Mouse (Mus musculus) heart, postnatal 25 days (tissue): Measurements from ENCODE around the gene Sc5d. TPM values are rescaled to one million over a fixed set of nuclear protein-coding genes. Genes with fewer than 3 reads are reported as not detected.

Source experiments
- DNase-seq: peaks from one replicate; pipeline ENCODE4 v3.0.0; 2022; ENCODE audit warnings: low spot score
- intact Hi-C: fragments of 180-260 bp; cut with DNase I; formaldehyde crosslinking; loops from one replicate; pipeline ENCODE4 v1.15.1; 2025
- total RNA-seq, 2 experiments: library from RNA; stranded (reverse); gene quantifications; 2 replicates each; pipeline ENCODE4 v1.2.3; 2021

Sc5d gene
- total RNA-seq, 2 experiments from 2014 or later = 14.7 to 14.9 TPM

- intact Hi-C loops = no loop called here
- no peak for DNase-seq
Measured at GRCm38 (mm10) chr9:42265309-42265708, 1.3 kb upstream of the Sc5d start.

- no peak for DNase-seq
- intact Hi-C loops = no loop called here
Measured at GRCm38 (mm10) chr9:42263709-42264111, 346 bp downstream of the Sc5d start.

- intact Hi-C loops = no loop called here
- DNase-seq = no peak
Measured at GRCm38 (mm10) chr9:42260481-42260880, 3.6 kb downstream of the Sc5d start.

- DNase-seq = no peak
- intact Hi-C loops = loop anchor here (10.0 kb wide), 1 partner anchor 1024 kb away; no protein-coding TSS in a partner anchor
Measured at GRCm38 (mm10) chr9:42249112-42249511, 14.9 kb downstream of the Sc5d start.

GRCm38 (mm10) chr9:42246688-42247087 lies 17.4 kb downstream of the Sc5d start:
- no peak for DNase-seq
- intact Hi-C loops = loop anchor here (10.0 kb wide), 1 partner anchor 1022 kb away; no protein-coding TSS in a partner anchor

- intact Hi-C loops = loop anchor here (5.0 to 10.0 kb wide), 2 partner anchors 82 to 1019 kb away; no protein-coding TSS in a partner anchor
- DNase-seq = no peak
Measured at GRCm38 (mm10) chr9:42244173-42244572, 19.9 kb downstream of the Sc5d start.

GRCm38 (mm10) chr9:42241021-42241420 lies 23.0 kb downstream of the Sc5d start:
- intact Hi-C loops = loop anchor here (1.0 to 10.0 kb wide), 3 partner anchors 79 to 1016 kb away; no protein-coding TSS in a partner anchor
- no peak for DNase-seq

GRCm38 (mm10) chr9:42240583-42240992 lies 23.5 kb downstream of the Sc5d start:
- no peak for DNase-seq

GRCm38 (mm10) chr9:42238827-42239226 lies 25.2 kb downstream of the Sc5d start:
- intact Hi-C loops = loop anchor here (10.0 kb wide), 1 partner anchor 114 kb away; the partner anchor contains the start of gene Sorl1
- DNase-seq = no peak

More at GRCm38 (mm10) chr9:42240583-42240992, 23.5 kb downstream of the Sc5d start:
- intact Hi-C loops = loop anchor here (5.0 to 10.0 kb wide), 2 partner anchors 78 to 1016 kb away; no protein-coding TSS in a partner anchor

- intact Hi-C loops = loop anchor here (10.0 kb wide), 1 partner anchor 106 kb away; the partner anchor contains the start of gene Sorl1
- no peak for DNase-seq
Measured at GRCm38 (mm10) chr9:42231116-42231515, 32.9 kb downstream of the Sc5d start.

GRCm38 (mm10) chr9:42230333-42230732 lies 33.7 kb downstream of the Sc5d start:
- intact Hi-C loops = loop anchor here (10.0 kb wide), 1 partner anchor 106 kb away; the partner anchor contains the start of gene Sorl1
- DNase-seq = no peak

- intact Hi-C loops = loop anchor here (10.0 kb wide), 1 partner anchor 105 kb away; the partner anchor contains the start of gene Sorl1
- no peak for DNase-seq
Measured at GRCm38 (mm10) chr9:42229465-42230110, 34.5 kb downstream of the Sc5d start.

- intact Hi-C loops = no loop called here
- DNase-seq = no peak
Measured at GRCm38 (mm10) chr9:42227804-42228203, 36.3 kb downstream of the Sc5d start.

GRCm38 (mm10) chr9:42219001-42219660 lies 44.9 kb downstream of the Sc5d start:
- no peak for DNase-seq
- intact Hi-C loops = no loop called here

GRCm38 (mm10) chr9:42217685-42218084 lies 46.4 kb downstream of the Sc5d start:
- intact Hi-C loops = no loop called here
- peak; percentile 84 for DNase-seq

GRCm38 (mm10) chr9:42214116-42214515 lies 49.9 kb downstream of the Sc5d start:
- intact Hi-C loops = no loop called here
- no peak for DNase-seq

GRCm38 (mm10) chr9:42213142-42213541 lies 50.9 kb downstream of the Sc5d start:
- intact Hi-C loops = no loop called here
- DNase-seq = no peak

GRCm38 (mm10) chr9:42209666-42210065 lies 54.4 kb downstream of the Sc5d start:
- intact Hi-C loops = no loop called here
- DNase-seq = no peak

- no peak for DNase-seq
- intact Hi-C loops = loop anchor here (1.0 kb wide), 1 partner anchor 46 kb away; no protein-coding TSS in a partner anchor
Measured at GRCm38 (mm10) chr9:42208463-42208862, 55.6 kb downstream of the Sc5d start.

GRCm38 (mm10) chr9:42206750-42207149 lies 57.3 kb downstream of the Sc5d start:
- intact Hi-C loops = no loop called here
- no peak for DNase-seq

GRCm38 (mm10) chr9:42202271-42202670 lies 61.8 kb downstream of the Sc5d start:
- DNase-seq = no peak

More at GRCm38 (mm10) chr9:42202271-42202670, 61.8 kb downstream of the Sc5d start:
- intact Hi-C loops = no loop called here
